Mouse (Mus musculus) liver, postnatal 0 days (tissue): ENCODE results near the gene Il3ra. TPM values are rescaled to one million over a fixed set of nuclear protein-coding genes. Genes with fewer than 3 reads are reported as not detected.

Source experiments
- ATAC-seq: fragments of 200-750 bp; cut with Nextera tagmentation; 2 replicates; pipeline ENCODE4 v1.8.0; 2017; ENCODE audit warnings: mild to moderate bottlenecking, moderate library complexity
- DNase-seq: peaks from one replicate; pipeline ENCODE4 v3.0.0-alpha.2; 2016
- H3K27ac ChIP-seq: fragments of 300-500 bp; sonication (generic); 2 replicates; pipeline ENCODE4 v1.5.1; 2014; ENCODE audit warnings: antibody characterized with exemption, moderate library complexity, mild to moderate bottlenecking, low read depth
- H3K27me3 ChIP-seq: fragments of 300-500 bp; sonication (generic); 2 replicates; pipeline ENCODE4 v1.6.1; 2014; ENCODE audit warnings: low read length, control low read depth, mixed read lengths; ENCODE audit not compliant: insufficient read depth
- H3K36me3 ChIP-seq: fragments of 300-500 bp; sonication (generic); replicated peaks from 2 replicates; pipeline ENCODE4 v1.6.1; 2014; ENCODE audit warnings: mild to moderate bottlenecking, control low read depth, low read length, moderate library complexity, mixed read lengths; ENCODE audit not compliant: insufficient read depth
- H3K4me1 ChIP-seq: fragments of 300-500 bp; sonication (generic); 2 replicates; pipeline ENCODE4 v1.6.1; 2014; ENCODE audit warnings: antibody characterized with exemption, mild to moderate bottlenecking, control low read depth; ENCODE audit not compliant: insufficient read depth
- H3K4me2 ChIP-seq: fragments of 300-500 bp; sonication (generic); 2 replicates; pipeline ENCODE4 v1.6.1; 2014; ENCODE audit warnings: low read depth, mild to moderate bottlenecking, low read length, moderate library complexity, mixed read lengths
- H3K4me3 ChIP-seq: fragments of 300-500 bp; sonication (generic); 2 replicates; pipeline ENCODE4 v1.5.1; 2014; ENCODE audit warnings: low read depth, low read length
- H3K9ac ChIP-seq: fragments of 300-500 bp; sonication (generic); replicated peaks from 2 replicates; pipeline ENCODE4 v1.6.1; 2014; ENCODE audit warnings: mild to moderate bottlenecking, moderate library complexity
- H3K9me3 ChIP-seq: fragments of 300-500 bp; sonication (generic); 2 replicates; pipeline ENCODE4 v1.6.1; 2016; ENCODE audit warnings: mild to moderate bottlenecking, control low read depth, low read length, mixed read lengths
- CTCF ChIP-seq: sonication (generic); IDR thresholded peaks from 2 replicates; pipeline ENCODE4 v1.5.1; 2016; ENCODE audit warnings: antibody characterized with exemption, low read depth
- EP300 ChIP-seq: IDR thresholded peaks from 2 replicates; pipeline ENCODE4 v1.6.1; 2016; ENCODE audit warnings: antibody characterized with exemption, low read depth, mild to moderate bottlenecking
- WGBS: fragments of 180-500 bp; shearing (Covaris S2); extraction: QIAGEN DNeasy Blood & Tissue Kit; methylation state at CpG from one replicate; pipeline ENCODE4 v1.1.7; 2014; ENCODE audit not compliant: insufficient replicate concordance; 5-methylcytosine and 5-hydroxymethylcytosine counted together
- polyA plus RNA-seq: library from polyadenylated mRNA; unstranded; fragments of >200 nt; fragmentation: Nextera tagmentation; extraction: Ambion mirVana; gene quantifications from 2 replicates; pipeline ENCODE4 v1.2.1, GENCODE M21; 2015

The Il3ra gene
- polyA plus RNA-seq, 1 experiment from 2014 or later = 2.9 TPM

- no peak overlapping the region for H3K4me3 ChIP-seq
- WGBS = 91% methylated on average over 7 of the region's 7 CpGs
- peaks cover 72% of the 10 kb centered on the region for H3K9me3 ChIP-seq
- TF ChIP-seq CTCF (no peak), EP300 (no peak)
- no peaks in the 10 kb centered on the region for H3K27me3 ChIP-seq
- H3K27ac ChIP-seq = no peak overlapping the region
- ATAC-seq = no peak
- H3K36me3 ChIP-seq = no peaks in the 10 kb centered on the region
- H3K4me2 ChIP-seq = no peak overlapping the region
- H3K9ac ChIP-seq = no peak overlapping the region
- DNase-seq = peak; percentile 17
- no peaks in the 10 kb centered on the region for H3K4me1 ChIP-seq
Observed at GRCm38 (mm10) chr14:14351148-14351455, 5.0 kb downstream of the Il3ra start.

- H3K4me1 ChIP-seq = no peaks in the 10 kb centered on the region
- DNase-seq = peak; percentile 18
- peaks cover 70% of the 10 kb centered on the region for H3K9me3 ChIP-seq
- WGBS = 83% methylated on average over 9 of the region's 9 CpGs
- H3K36me3 ChIP-seq = no peaks in the 10 kb centered on the region
- no peak overlapping the region for H3K4me2 ChIP-seq
- no peak overlapping the region for H3K9ac ChIP-seq
- H3K27ac ChIP-seq = no peak overlapping the region
- ATAC-seq = no peak
- H3K4me3 ChIP-seq = no peak overlapping the region
- no peaks in the 10 kb centered on the region for H3K27me3 ChIP-seq
- TF ChIP-seq EP300 (no peak), CTCF (no peak)
Observed at GRCm38 (mm10) chr14:14351721-14352590, 5.9 kb downstream of the Il3ra start.

- no peaks in the 10 kb centered on the region for H3K36me3 ChIP-seq
- H3K4me1 ChIP-seq = no peaks in the 10 kb centered on the region
- TF ChIP-seq CTCF (no peak), EP300 (no peak)
- no peak for ATAC-seq
- H3K27me3 ChIP-seq = no peaks in the 10 kb centered on the region
- peaks cover 65% of the 10 kb centered on the region for H3K9me3 ChIP-seq
- H3K4me3 ChIP-seq = no peak overlapping the region
- H3K27ac ChIP-seq = no peak overlapping the region
- H3K4me2 ChIP-seq = no peak overlapping the region
- 79% methylated on average over 6 of the region's 6 CpGs for WGBS
- DNase-seq = no peak
- H3K9ac ChIP-seq = no peak overlapping the region
Observed at GRCm38 (mm10) chr14:14352606-14353005, 6.5 kb downstream of the Il3ra start.

GRCm38 (mm10) chr14:14353081-14353732 is 7.1 kb downstream of the Il3ra start:
- ATAC-seq = no peak

GRCm38 (mm10) chr14:14353740-14354510 is 7.8 kb downstream of the Il3ra start:
- DNase-seq (no peak), ATAC-seq (no peak)
- WGBS = 86% methylated on average over 8 of the region's 8 CpGs
- Histone ChIP-seq H3K9ac (no peak overlapping the region), H3K9me3 (peaks cover 53% of the 10 kb centered on the region), H3K4me1 (no peaks in the 10 kb centered on the region), H3K36me3 (no peaks in the 10 kb centered on the region), H3K27me3 (no peaks in the 10 kb centered on the region), H3K4me3 (no peak overlapping the region), H3K4me2 (no peak overlapping the region), H3K27ac (no peak overlapping the region)
- TF ChIP-seq CTCF (no peak), EP300 (no peak)

More at GRCm38 (mm10) chr14:14353081-14353732, 7.1 kb downstream of the Il3ra start:
- Histone ChIP-seq H3K27me3 (no peaks in the 10 kb centered on the region), H3K4me2 (no peak overlapping the region), H3K36me3 (no peaks in the 10 kb centered on the region), H3K4me1 (no peaks in the 10 kb centered on the region), H3K4me3 (no peak overlapping the region), H3K9me3 (peaks cover 60% of the 10 kb centered on the region), H3K9ac (no peak overlapping the region), H3K27ac (no peak overlapping the region)
- TF ChIP-seq CTCF (no peak), EP300 (no peak)
- no peak for DNase-seq
- WGBS = 89% methylated on average over 7 of the region's 7 CpGs
